Mouse (Mus musculus) frontal cortex, postnatal 36 days (tissue): ENCODE results near the gene Nfatc3.
A peak's percentile ranks its signal among the peaks of the same experiment; 100 is the strongest.
"Not testable (repeated sequence)": the region's sequence is repeated elsewhere in the genome, so short reads cannot be mapped to it uniquely, and the experiment has no call there.

Experiments
- DNase-seq, 2 experiments: peaks; one replicate each; pipeline ENCODE4 v3.0.0; 2022; ENCODE audit warnings: low spot score in 2 of 2

The Nfatc3 gene

DNA sequence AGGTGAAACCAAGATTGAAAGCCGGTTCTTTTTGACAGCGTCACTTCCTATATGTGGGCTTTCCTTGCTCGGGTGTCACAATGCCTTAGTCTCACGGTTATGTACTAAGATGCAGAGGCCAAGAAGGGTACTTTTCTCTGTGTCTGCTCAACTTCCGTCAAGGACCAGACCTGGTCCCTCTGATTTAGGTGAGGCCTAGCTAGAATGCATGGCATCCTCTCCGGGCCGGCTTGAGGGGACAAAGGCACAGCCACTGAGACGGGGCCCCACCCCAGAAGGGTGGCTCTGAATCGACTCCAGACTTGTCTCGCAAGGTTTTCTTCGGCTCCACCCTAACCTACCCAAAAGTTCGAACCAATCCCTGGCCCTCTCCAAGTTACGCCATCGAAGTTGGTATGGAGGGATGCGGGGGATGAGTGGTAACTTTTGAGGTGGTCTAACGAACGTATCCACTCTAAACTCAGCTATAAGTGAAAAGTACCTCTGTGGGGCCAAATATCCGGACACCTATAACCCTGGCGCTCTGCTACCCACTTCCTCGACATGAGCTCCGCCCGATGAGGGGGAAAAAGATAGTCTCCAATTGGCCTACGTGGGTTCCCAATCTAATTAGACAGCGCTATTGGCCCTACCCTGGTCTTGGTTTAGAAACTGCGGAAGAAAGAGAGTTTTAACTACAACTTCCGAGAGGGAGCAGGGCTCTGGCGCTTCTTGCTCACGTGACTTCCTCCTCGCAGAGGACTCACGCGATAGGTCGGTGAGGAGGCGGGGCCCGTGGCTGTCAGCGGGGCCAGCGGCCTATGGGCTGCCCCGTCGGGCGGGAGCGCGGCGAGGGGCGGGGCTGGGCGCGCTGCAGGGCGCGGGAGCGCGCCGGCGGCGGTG lies at the start of gene Nfatc3:
Gene Nfatc3, plus strand, starts transcription at position 110 of the 882 bp plus-strand sequence.
- DNase-seq, result peak; percentile 94 to 96

DNA sequence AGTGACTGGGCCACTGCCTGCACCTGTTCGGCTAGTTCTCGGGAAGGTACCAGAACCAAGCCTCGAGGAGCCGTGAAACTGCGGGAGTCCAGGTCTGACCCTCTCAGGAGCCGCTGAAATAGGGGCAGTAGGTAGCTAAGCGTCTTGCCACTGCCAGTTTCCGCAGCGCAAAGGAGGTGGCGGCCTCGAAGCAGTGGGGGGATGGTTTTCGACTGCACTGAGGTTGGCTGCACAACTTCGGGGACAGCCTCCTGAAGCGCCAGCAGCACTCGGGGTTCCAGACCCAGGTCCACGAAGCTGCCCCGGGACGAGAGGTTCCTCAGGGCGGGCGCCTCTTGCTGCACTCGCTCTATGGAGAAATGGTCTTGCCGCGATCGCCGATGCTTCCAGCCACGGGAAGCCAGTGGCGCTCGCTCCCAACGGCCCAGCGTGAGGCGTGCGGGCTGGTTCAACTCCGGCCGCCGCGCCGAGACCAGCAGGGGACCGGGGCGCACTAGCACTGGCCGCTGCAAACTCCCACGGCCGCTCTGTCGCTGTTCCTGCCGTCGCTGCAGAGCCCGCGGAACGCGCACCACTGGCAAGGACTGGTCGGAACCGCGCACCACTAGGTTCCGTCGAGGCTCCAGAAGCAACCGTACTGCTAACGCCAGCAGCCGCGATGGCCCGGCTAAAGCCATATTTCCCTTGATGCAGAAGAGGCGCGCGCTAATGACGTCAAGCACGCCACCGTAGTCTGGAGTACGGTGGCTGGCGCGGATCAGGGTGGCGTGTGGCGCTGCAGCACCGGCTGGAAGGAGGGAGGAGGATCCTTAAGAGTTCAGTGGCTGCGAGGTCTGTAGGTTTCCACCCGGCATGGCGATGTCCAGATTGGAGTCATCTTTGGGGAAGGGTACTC lies 47.6 kb upstream of the Nfatc3 start:
- peak; percentile 94 to 97 for DNase-seq

DNA sequence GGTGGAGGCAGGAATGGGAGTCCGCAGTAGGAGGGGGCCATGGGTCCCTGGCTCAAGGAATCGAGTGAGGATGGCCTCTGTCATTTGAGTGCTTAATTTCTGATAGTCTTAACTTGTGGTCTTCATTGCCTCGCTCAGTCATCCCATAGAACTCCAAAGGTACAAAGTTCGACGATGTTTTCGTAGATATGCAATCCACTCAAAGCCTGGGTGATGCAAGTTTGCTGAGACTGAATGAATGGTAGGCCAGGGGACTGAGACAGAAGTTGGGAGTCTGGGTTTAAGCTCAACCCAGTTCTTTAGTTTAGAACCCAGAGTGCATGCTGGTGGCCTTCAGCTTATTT lies 47.0 kb upstream of the Nfatc3 start, which contains the start of gene Ddx28:
Gene Ddx28, minus strand, starts transcription at position 240 of the 344 bp plus-strand sequence.
- no peak for DNase-seq

DNA sequence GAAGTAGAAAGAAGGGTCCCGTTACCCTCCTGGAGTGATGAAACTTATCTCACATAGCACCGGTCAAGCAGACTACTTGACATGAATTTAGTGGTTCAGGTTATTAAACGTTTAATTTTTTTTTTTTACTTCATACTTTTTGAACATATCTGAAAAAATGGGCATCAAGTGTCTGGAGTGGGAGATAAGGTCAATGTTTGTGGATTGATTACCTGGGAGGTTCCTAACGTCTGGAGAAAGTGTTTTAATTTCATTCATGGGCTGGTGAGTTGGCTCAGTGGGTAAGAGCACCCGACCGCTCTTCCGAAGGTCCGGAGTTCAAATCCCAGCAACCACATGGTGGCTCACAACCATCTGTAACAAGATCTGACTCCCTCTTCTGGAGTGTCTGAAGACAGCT lies 46.4 kb upstream of the Nfatc3 start:
- DNase-seq, result not testable (repeated sequence)

GRCm38 (mm10) chr8:106016284-106016683 lies 42.4 kb upstream of the Nfatc3 start:
- no peak for DNase-seq

DNA sequence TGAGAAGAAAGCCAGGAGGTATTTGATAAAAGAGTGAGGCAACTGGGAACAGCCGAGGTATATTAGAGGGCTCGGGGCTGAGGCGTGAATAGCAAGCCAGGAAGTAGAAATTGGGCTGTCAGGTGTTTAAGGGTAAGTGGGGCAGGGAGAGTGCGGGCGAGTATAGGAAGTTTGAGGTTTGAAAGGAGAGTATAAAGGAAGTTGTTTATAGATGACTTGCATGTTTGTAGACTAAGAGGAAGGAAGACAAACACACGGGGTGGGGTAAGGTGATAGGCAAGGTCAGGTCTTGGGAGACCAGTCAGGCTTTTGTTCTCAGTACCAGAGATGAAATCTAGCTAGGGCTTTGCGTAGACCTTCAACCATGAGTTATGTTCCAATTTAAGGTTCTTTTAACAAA lies 41.5 kb upstream of the Nfatc3 start:
- DNase-seq, result no peak

GRCm38 (mm10) chr8:106018039-106018438 lies 40.6 kb upstream of the Nfatc3 start:
- no peak for DNase-seq

GRCm38 (mm10) chr8:106022483-106022882 lies 36.2 kb upstream of the Nfatc3 start:
- peak; percentile 74 to 87 for DNase-seq

- no peak for DNase-seq
Measured at GRCm38 (mm10) chr8:106038721-106039120, 19.9 kb upstream of the Nfatc3 start.

GRCm38 (mm10) chr8:106039605-106040004 lies 19.0 kb upstream of the Nfatc3 start:
- DNase-seq, result no peak

- no peak for DNase-seq
Measured at GRCm38 (mm10) chr8:106040218-106040617, 18.4 kb upstream of the Nfatc3 start.

DNA sequence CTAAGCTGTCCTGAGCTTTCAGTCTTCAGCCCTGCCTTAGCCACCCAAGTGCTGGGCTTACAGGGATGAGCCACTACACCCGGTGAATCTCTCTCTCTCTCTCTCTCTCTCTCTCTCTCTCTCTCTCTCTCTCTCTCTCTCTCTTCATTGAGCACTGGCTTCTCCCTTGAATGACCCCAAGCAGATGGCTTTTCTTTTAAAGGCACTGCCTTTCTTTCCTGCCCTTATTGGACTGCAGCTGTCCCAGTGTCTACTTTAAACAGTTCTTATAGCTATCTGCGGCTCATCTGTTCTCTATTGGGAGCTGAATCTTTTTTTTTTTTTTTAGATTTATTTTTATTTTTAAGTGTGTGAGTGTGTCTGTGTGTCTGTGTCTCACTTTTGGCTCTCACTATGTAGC lies 15.6 kb upstream of the Nfatc3 start:
- DNase-seq, result no peak

- no peak for DNase-seq
Measured at GRCm38 (mm10) chr8:106044151-106044550, 14.5 kb upstream of the Nfatc3 start.

DNA sequence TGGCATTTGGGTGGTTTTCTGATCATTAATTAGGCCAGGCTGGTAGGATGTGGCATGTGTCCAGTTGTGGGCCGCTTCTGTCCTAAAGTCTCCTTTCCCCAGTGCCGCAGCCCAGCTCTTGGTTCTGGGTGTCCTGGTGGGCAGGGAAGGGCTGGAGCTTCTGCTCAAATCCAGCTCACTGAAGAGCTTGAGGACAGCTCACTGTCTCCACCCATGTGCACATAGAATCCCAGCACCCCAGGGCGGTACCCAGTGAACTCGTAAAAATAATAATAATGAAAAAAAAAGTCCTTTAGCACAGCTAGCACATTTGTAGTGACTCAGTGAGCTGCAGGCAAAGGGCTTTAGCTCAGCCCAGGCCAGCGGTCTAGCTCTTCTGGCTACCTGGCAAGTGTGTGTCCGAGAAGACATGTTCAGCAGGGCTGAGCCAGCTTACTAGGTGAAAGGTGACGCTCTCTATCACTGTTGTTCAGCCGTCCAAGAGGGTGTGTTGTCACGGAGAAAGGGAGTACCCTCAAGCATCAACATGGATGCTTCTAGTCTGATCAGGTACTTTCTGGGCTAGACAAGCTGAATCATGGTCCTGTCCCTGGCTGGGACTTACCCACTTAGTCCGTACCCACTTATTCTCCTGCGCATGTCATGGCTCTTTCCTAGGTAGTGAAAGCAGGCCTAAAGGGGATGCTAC lies 11.6 kb upstream of the Nfatc3 start:
- DNase-seq, result no peak

DNA sequence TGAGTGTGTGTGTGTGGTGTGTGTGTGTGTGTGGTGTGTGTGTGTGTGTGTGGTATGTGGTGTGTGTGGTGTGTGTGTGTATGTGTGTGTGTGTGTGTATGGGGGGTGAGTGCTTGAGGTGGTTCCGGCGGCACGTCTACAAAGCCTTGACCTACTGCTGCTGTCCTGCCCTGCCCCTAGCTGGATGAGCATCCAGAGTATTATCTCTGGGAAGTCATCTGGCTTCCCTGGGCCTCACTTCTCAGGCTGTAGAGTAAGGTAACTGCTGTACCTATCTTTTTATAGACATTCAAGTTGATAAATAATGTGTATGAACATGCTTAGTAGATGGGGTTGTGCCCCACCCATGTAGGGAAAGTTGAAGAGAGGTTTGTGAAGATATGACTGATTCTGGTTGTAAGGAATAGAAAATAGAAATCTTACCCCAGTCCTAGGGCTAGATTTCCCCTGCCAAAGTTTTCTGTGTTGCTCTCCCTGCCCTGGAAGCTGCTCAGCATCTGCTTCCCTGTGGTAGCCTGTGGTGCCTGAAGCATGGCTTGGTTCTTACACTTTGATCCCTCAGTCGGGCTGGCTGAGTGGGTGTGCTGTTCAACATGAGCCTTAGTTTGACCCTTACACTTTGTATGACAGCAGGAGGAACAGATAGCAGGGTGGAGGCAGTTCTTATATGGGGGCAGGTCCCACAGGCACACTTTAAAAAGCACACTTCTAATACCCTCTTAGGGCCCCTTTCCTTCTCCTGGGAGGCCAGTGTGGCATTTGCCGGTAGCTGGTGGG lies 10.6 kb upstream of the Nfatc3 start:
- no peak for DNase-seq

DNA sequence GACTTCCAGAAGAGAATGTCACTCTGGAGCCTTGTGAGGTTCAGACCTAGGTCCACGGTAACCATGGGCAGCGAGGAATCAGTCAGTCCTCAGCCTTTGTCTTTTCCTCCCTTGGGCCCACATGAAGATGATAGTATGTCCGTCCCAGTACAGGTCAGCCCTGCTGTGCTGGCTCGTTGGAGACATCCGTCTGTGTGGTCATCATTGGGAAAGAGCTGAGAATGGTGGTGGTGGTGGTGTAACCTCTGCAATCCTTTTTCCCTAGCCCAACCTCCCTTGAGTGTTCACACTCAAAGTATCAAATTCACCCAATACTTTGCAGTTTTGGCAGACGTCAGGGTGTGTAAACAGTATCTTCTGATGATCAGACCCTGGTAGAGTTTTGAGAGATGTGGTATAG lies 8.8 kb upstream of the Nfatc3 start:
- DNase-seq, result no peak

DNA sequence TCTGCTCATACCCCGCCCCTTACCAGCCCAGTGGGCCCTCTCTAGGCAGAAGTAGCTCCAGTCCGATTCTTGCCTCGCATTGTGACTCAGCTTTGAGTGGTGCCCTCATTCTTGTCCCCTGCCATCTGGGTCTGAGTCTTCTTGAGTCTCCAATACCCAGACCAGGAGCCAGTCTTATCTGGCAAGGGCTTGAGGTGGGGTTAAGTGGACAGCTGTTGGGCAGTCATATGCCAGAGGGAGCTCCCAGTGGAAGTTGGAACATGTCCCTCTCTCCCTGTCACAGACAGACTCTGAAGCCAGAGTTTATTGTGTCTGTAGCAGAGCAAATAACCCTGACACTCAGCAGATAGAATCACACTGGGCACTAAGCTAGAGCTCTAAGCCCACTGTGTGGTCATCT lies 7.6 kb upstream of the Nfatc3 start:
- DNase-seq, result no peak

DNA sequence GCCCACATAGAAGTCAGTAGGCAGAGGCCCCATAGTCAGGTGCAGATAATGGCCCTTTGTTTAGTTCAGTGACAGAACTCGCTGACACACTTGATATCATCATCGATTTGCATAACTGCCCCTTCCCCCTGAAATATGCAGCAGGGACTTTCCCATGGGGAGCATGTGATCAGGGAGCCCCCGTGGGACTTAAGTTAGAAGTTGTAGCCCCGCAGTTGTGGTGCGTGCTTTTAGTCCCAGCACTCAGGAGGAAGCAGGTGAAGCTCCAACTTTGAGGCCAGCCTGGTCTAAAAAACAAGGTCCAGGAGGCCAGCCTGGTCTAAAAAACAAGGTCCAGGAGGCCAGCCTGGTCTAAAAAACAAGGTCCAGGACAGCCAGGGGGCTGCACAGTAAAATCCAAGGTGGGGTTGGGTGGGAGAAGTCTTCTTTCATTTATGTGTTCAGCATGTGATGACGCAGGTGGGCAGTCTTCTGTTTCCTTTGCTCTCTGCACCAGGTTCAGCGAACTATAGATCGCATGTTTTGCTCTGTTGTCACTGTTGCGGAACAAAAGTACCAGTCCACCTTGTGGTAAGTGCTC lies 6.0 kb upstream of the Nfatc3 start:
- no peak for DNase-seq

DNA sequence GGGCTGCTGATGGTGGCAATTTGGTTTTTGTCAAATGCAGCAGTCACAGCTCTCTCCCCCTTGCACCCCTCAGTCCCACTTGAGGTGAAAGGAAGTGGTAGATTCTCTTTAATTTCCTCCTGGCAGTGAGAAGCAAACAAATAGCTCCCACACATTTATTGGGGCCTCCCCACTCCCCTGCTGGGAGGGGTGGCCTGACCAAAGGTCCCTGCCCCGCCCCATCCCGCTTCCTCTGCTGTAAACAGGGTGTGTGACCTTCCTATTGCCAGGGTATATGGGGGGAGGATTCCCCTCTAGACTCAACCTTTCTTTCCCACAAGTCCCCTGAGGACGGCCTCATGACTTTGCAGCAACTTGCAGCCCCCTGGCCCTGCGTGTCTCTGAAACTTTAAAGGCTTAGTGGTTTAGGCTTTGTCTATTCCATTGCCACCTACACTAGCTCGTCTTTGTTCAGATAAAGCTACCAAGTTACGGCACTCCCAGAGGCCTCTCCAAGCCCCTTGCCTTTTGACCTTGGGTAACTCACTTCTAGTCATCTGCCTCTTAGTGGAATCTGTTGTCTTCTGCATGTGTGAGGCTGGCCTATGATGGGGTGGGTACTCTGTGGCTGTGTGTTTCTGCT lies 4.3 kb upstream of the Nfatc3 start:
- DNase-seq, result no peak

DNA sequence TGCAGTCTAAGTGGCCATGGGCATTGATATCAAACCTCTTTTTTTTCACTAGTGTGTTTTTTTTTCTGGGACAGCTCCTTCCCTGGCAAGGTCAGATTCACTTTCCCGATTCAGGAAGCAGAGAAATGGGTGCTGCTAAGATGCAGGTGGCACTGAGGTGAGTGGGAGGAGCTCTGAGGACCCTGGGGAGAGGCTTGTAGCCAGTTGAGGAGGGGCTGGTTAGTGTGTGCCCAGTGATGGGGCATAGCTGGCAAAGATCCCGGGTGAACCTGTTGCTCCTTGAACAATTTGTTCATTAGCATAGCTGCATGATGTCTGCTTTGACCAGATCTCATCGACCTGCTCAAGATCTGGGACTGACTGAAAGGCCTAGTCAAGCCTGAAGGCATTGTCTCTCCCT lies 3.6 kb upstream of the Nfatc3 start:
- DNase-seq, result no peak
